Mouse (Mus musculus): ENCODE data around the gene Pcdh9. TPM values are rescaled to one million over a fixed set of nuclear protein-coding genes. Genes with fewer than 3 reads are reported as not detected.

Pcdh9 gene
- polyA plus RNA-seq, 1 experiment from 2014 or later = 35.4 TPM

DNA sequence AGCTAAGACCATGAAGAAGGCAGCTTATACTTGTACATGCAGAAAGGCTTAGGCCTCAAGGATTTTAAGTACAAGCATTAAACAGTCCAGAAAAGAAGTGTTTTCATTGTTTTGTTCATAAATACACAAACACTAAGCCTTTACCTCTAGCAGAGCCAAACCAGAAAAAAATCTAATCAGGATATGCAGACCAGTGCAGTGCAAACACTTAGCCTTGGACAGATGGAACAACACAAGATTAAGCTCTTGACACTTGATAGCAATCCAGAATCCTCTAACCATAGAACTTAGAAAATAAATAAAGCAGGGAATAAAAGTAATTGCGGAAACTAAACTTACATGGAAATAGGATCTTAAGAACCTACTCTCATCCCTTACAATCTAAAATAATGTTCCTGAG, 10.4 kb downstream of the Pcdh9 start:
- no peak overlapping the region for H3K4me2 ChIP-seq

DNA sequence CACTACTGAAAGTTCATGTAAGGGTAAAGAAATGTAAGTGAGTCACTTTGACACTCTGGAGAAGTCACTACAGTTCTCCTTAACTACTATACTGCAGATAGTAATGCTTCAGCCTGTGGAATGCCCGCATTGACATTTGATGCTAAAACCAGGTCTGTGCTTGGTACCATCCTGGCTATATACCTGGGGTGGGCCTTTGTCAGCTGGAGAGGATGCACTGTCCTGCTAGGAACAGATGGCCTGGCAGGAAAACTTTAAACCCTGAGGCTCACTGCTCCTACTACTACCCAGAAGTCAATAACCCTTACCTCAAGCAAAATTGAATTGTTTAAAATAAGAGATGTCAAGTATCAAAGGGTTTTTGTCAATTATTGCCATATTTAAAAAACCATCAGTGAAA, 14.5 kb downstream of the Pcdh9 start:
- no peak overlapping the region for H3K4me3 ChIP-seq (replicated peaks)
- H3K27me3 ChIP-seq = no peaks in the 10 kb centered on the region
- no peak overlapping the region for H3K27ac ChIP-seq
- H3K9me3 ChIP-seq = no peaks in the 10 kb centered on the region
- H3K4me2 ChIP-seq = no peak overlapping the region
- no peak overlapping the region for H3K9ac ChIP-seq (replicated peaks)
- ATAC-seq (ENCODE audit: insufficient number of reproducible peaks, insufficient read depth, low FRiP score, low TSS enrichment, low read depth) = no peak
- no peaks in the 10 kb centered on the region for H3K36me3 ChIP-seq
- 91% methylated on average over 1 of the region's 1 CpGs for WGBS
- H3K4me1 ChIP-seq (replicated peaks) = no peaks in the 10 kb centered on the region

More for the DNA sequence above, 10.4 kb downstream of the Pcdh9 start:
- no peak overlapping the region for H3K9ac ChIP-seq (replicated peaks)
- no peaks in the 10 kb centered on the region for H3K27me3 ChIP-seq
- ATAC-seq (ENCODE audit: insufficient number of reproducible peaks, insufficient read depth, low FRiP score, low TSS enrichment, low read depth) = no peak
- no peaks in the 10 kb centered on the region for H3K36me3 ChIP-seq
- no peak overlapping the region for H3K27ac ChIP-seq
- WGBS = 95% methylated on average over 1 of the region's 1 CpGs
- H3K9me3 ChIP-seq = no peaks in the 10 kb centered on the region
- H3K4me1 ChIP-seq (replicated peaks) = no peaks in the 10 kb centered on the region; the same call in 1 of the 2 replicates
- H3K4me3 ChIP-seq (replicated peaks) = no peak overlapping the region

DNA sequence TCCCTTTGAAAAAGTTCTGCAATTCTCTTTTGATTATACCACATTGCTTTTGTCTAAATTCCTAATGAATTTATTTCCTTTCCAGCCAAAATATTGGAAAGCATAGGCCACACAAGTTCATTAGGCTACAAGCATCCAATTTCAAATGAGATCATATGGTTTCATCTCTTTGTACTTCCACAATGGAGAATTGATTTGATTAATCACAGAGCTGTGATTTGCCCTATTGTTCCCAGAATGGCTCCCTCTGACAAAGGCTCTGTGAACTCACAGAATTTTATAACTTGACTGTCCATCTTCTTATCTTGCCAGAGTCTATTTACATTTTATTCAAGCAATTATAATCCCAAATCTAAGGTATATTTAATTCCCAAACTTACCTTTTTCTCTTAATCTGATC, 22.3 kb downstream of the Pcdh9 start:
- no peaks in the 10 kb centered on the region for H3K36me3 ChIP-seq
- no peak for ATAC-seq (ENCODE audit: insufficient number of reproducible peaks, insufficient read depth, low FRiP score, low TSS enrichment, low read depth)
- H3K9ac ChIP-seq (replicated peaks) = no peak overlapping the region
- no peak overlapping the region for H3K4me3 ChIP-seq (replicated peaks)
- H3K27ac ChIP-seq = no peak overlapping the region
- no peaks in the 10 kb centered on the region for H3K4me1 ChIP-seq (replicated peaks)
- no peak overlapping the region for H3K4me2 ChIP-seq
- no peaks in the 10 kb centered on the region for H3K9me3 ChIP-seq
- no peaks in the 10 kb centered on the region for H3K27me3 ChIP-seq

- ATAC-seq (ENCODE audit: insufficient number of reproducible peaks, insufficient read depth, low FRiP score, low TSS enrichment, low read depth) = no peak
- Histone ChIP-seq H3K9me3 (no peaks in the 10 kb centered on the region), H3K27me3 (no peaks in the 10 kb centered on the region), H3K4me2 (no peak overlapping the region), H3K9ac (replicated peaks) (no peak overlapping the region), H3K36me3 (no peaks in the 10 kb centered on the region), H3K4me1 (replicated peaks) (no peaks in the 10 kb centered on the region), H3K4me3 (replicated peaks) (no peak overlapping the region), H3K27ac (no peak overlapping the region)
- WGBS = 86% methylated on average over 3 of the region's 3 CpGs
These were observed 32.4 kb downstream of the Pcdh9 start for GRCm38 (mm10) chr14:93858069-93858468.

DNA sequence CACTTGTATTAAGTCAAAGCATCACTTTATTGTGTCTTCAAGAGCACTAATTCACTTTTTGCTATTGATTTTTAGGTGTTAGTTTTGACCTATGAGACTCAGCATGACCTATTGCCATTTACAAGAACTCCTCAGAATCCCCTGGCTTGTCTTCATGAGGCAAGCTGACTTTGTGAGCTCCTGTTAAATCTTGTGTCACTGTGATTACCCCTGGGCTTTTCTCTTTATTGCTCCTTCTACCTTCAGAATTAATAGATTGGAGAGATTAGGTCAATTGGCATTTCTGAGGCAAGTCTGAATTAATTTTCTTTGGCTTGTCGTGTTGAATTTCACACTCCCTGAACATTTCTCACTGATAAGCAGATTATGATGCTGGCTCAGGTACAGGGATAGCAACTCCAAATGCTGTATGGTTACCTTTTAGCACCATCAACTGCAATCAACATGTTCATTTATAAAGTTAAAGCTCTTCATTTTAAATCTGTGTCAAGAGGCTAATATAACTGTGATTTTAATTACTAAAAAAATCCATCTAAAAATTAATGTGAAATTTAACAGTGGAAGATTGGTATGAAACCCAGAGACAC, 44.3 kb downstream of the Pcdh9 start:
- 60% methylated on average over 1 of the region's 1 CpGs for WGBS
- no peak for ATAC-seq (ENCODE audit: insufficient number of reproducible peaks, insufficient read depth, low FRiP score, low TSS enrichment, low read depth)
- H3K4me3 ChIP-seq (replicated peaks) = no peak overlapping the region

DNA sequence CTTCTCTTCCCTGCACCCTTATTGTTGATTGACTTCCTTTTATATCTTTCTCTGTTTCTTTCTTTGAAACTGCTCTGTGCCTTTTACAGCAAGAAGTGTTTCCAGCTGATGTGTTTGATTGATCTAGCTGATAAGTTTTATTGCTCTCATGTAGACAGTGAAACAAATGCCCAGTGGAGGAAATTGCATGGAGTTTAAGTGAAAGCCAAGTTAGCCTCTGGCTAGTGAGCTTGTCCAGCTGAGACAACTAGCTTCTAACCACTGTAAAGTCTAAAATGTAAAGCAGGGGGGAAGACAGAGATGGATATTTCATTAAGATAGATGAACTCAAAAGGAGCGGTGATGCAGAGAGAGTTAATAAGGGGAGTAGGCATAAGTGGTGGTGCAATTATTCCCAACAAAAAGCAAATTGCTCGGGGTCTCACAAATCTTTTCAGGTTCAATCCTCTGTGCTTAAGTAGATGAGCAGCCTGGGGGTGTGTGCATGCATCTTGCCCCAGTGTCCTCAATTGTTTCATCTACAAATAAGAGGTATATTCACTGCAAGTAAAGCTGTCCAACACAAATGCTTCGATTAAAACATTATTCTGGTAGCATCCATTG, 47.7 kb downstream of the Pcdh9 start:
- no peaks in the 10 kb centered on the region for H3K27me3 ChIP-seq
- H3K4me3 ChIP-seq (replicated peaks) = no peak overlapping the region
- H3K4me2 ChIP-seq = no peak overlapping the region
- H3K27ac ChIP-seq = no peak overlapping the region
- WGBS = 80% methylated on average over 3 of the region's 3 CpGs
- ATAC-seq (ENCODE audit: insufficient number of reproducible peaks, insufficient read depth, low FRiP score, low TSS enrichment, low read depth) = no peak
- no peaks in the 10 kb centered on the region for H3K9me3 ChIP-seq
- no peaks in the 10 kb centered on the region for H3K36me3 ChIP-seq
- H3K4me1 ChIP-seq (replicated peaks) = no peaks in the 10 kb centered on the region
- H3K9ac ChIP-seq (replicated peaks) = no peak overlapping the region

More for the DNA sequence above, 44.3 kb downstream of the Pcdh9 start:
- H3K9me3 ChIP-seq = no peaks in the 10 kb centered on the region
- H3K9ac ChIP-seq (replicated peaks) = no peak overlapping the region
- no peak overlapping the region for H3K27ac ChIP-seq
- no peaks in the 10 kb centered on the region for H3K4me1 ChIP-seq (replicated peaks)
- H3K36me3 ChIP-seq = no peaks in the 10 kb centered on the region
- no peaks in the 10 kb centered on the region for H3K27me3 ChIP-seq
- no peak overlapping the region for H3K4me2 ChIP-seq

DNA sequence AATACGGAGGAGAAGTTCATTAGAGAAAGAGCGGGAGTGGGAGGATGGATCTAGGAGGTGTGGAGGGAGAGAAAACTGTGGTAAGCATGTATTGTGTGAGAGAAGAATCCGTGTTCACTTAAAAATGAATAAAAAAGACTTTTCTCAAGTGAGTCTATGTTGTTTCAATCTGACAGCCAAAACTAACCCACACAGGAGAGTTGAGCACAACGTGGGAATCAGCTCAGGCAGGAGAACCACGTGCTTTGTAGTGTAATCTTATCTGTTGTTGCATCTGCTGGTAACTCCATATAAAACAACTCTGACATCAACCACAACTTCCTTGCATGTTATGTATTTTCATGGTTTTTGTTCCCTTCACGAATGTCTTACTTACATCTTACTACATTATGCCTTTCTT, 58.0 kb downstream of the Pcdh9 start:
- WGBS = 85% methylated on average over 6 of the region's 6 CpGs
- Histone ChIP-seq H3K9me3 (no peaks in the 10 kb centered on the region), H3K27ac (no peak overlapping the region), H3K36me3 (no peaks in the 10 kb centered on the region), H3K4me3 (replicated peaks) (no peak overlapping the region), H3K27me3 (no peaks in the 10 kb centered on the region), H3K4me2 (no peak overlapping the region), H3K9ac (replicated peaks) (no peak overlapping the region), H3K4me1 (replicated peaks) (no peaks in the 10 kb centered on the region)
- no peak for ATAC-seq (ENCODE audit: insufficient number of reproducible peaks, insufficient read depth, low FRiP score, low TSS enrichment, low read depth)

DNA sequence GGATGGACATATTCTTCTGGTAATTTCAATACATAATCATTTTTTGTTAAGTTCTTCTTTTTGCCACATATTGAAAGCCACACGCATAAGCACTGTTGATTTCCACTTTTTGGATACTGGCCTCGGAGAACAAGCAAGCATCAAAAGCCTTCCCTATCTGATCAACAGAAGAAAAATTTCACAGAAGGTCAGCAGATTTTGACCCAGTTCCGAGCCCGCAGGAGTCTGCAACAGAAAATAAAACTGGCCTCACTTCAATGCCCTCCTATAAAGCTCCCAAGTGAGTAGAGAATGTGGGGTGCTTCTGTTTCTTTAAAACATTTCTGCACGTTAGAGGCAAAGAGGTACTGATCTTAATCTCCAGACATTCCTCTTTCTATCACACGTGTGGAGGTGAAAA, 63.3 kb downstream of the Pcdh9 start:
- H3K9ac ChIP-seq (replicated peaks) = no peak overlapping the region
- no peaks in the 10 kb centered on the region for H3K27me3 ChIP-seq
- H3K4me2 ChIP-seq = no peak overlapping the region
- H3K4me1 ChIP-seq (replicated peaks) = no peaks in the 10 kb centered on the region
- H3K9me3 ChIP-seq = no peaks in the 10 kb centered on the region
- H3K4me3 ChIP-seq (replicated peaks) = no peak overlapping the region
- no peak for ATAC-seq (ENCODE audit: insufficient number of reproducible peaks, insufficient read depth, low FRiP score, low TSS enrichment, low read depth)
- 73% methylated on average over 6 of the region's 6 CpGs for WGBS
- H3K27ac ChIP-seq = no peak overlapping the region
- no peaks in the 10 kb centered on the region for H3K36me3 ChIP-seq

DNA sequence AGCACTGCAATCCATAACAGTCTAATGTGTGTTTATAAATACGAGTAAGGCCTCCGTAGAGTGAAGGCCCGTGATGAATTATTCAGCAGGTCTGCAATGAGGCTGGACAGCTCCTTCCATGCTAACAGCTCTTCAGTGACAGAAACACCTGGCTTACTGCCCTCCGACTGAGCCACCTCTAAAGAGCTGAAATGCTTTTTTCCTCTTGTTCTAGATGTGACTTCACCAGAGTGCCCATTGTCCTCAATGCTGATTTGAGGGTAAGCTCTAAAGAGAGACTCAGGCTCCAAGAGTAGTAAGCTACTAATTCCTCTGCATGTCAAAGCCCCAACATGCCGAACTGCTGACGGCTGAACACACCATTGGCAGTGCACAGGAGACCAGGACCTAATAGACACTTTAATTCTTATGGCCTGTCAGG, 64.4 kb downstream of the Pcdh9 start:
- Histone ChIP-seq H3K9ac (replicated peaks) (no peak overlapping the region), H3K36me3 (no peaks in the 10 kb centered on the region), H3K4me3 (replicated peaks) (no peak overlapping the region), H3K4me1 (replicated peaks) (no peaks in the 10 kb centered on the region), H3K9me3 (no peaks in the 10 kb centered on the region), H3K27ac (no peak overlapping the region), H3K27me3 (no peaks in the 10 kb centered on the region), H3K4me2 (no peak overlapping the region)
- ATAC-seq (ENCODE audit: insufficient number of reproducible peaks, insufficient read depth, low FRiP score, low TSS enrichment, low read depth) = no peak
- 73% methylated on average over 6 of the region's 6 CpGs for WGBS

DNA sequence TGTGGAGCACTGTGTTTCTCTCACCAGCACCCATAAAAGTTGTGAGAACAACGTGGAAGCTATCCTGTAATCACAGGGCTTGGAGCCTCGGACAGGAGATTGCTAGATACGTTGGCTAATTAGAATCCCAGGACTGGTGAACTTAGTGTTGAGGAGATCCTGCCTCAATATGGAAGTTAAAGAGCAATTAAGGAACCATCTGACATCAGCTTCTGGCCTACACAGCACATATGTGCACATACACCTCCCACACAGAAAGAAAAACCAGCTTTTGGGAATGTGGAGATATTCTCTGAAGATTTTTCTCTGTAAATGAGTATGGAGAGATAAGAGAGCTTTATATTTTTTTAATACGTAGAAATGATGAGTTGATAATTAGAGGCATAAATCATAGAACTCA, 71.6 kb downstream of the Pcdh9 start:
- no peak overlapping the region for H3K4me3 ChIP-seq (replicated peaks)
- no peak overlapping the region for H3K9ac ChIP-seq (replicated peaks)
- no peak overlapping the region for H3K27ac ChIP-seq
- whole genome bisulfite sequencing = 77% methylated on average over 4 of the region's 4 CpGs
- no peak overlapping the region for H3K4me2 ChIP-seq
- no peak for ATAC-seq (ENCODE audit: insufficient number of reproducible peaks, insufficient read depth, low FRiP score, low TSS enrichment, low read depth)
- H3K9me3 ChIP-seq = no peaks in the 10 kb centered on the region
- H3K4me1 ChIP-seq (replicated peaks) = 0 out of 2 replicates have a peak, but pooled peaks cover 6% of the 10 kb centered on the region
- no peaks in the 10 kb centered on the region for H3K36me3 ChIP-seq
- no peaks in the 10 kb centered on the region for H3K27me3 ChIP-seq

- ATAC-seq (ENCODE audit: insufficient number of reproducible peaks, insufficient read depth, low FRiP score, low TSS enrichment, low read depth) = no peak
- Histone ChIP-seq H3K4me1 (replicated peaks) (0 out of 2 replicates have a peak, but pooled peaks cover 6% of the 10 kb centered on the region), H3K9ac (replicated peaks) (no peak overlapping the region), H3K36me3 (no peaks in the 10 kb centered on the region), H3K4me2 (no peak overlapping the region), H3K9me3 (no peaks in the 10 kb centered on the region), H3K4me3 (replicated peaks) (no peak overlapping the region), H3K27ac (no peak overlapping the region), H3K27me3 (no peaks in the 10 kb centered on the region)
- 19% methylated on average over 4 of the region's 4 CpGs for WGBS
These were observed 72.9 kb downstream of the Pcdh9 start for GRCm38 (mm10) chr14:93817591-93817990.

GRCm38 (mm10) chr14:93794530-93794929, 95.9 kb downstream of the Pcdh9 start:
- Histone ChIP-seq H3K4me3 (replicated peaks) (no peak overlapping the region), H3K4me2 (no peak overlapping the region), H3K9ac (replicated peaks) (no peak overlapping the region), H3K9me3 (no peaks in the 10 kb centered on the region), H3K36me3 (no peaks in the 10 kb centered on the region), H3K27ac (no peak overlapping the region), H3K27me3 (no peaks in the 10 kb centered on the region), H3K4me1 (replicated peaks) (no peaks in the 10 kb centered on the region)
- no peak for ATAC-seq (ENCODE audit: insufficient number of reproducible peaks, insufficient read depth, low FRiP score, low TSS enrichment, low read depth)
- WGBS = 87% methylated on average over 3 of the region's 3 CpGs

Data from limb, embryonic 12.5 days (tissue).